Mouse (Mus musculus) skeletal muscle tissue, postnatal 0 days (tissue): ENCODE results near the gene Wfdc6a. TPM values are rescaled to one million over a fixed set of nuclear protein-coding genes. Genes with fewer than 3 reads are reported as not detected.

ENCODE experiments used
- polyA plus RNA-seq: library from polyadenylated mRNA; unstranded; fragments of >200 nt; fragmentation: Nextera tagmentation; extraction: Ambion mirVana; gene quantifications from 2 replicates; pipeline ENCODE4 v1.2.1, GENCODE M21; 2015

Wfdc6a gene
- not detected in 2 replicates for polyA plus RNA-seq

GRCm38 (mm10) chr2:164585025-164585725 is at the start of gene Wfdc6a:
Gene Wfdc6a (minus strand): TSS chr2:164585447.

GRCm38 (mm10) chr2:164613471-164613870 is 28.2 kb upstream of the Wfdc6a start, which contains the start of the genes Wfdc6b and Wfdc8:
Gene Wfdc6b (plus strand): TSS chr2:164613522.
Gene Wfdc8 (minus strand): TSS chr2:164613626.

GRCm38 (mm10) chr2:164593494-164593893 is 8.2 kb upstream of the Wfdc6a start, which contains the start of gene Eppin:
Gene Eppin (minus strand): TSS chr2:164593594.

GRCm38 (mm10) chr2:164573359-164573758 is 11.9 kb downstream of the Wfdc6a start, which contains the start of gene Spint3:
Gene Spint3 (minus strand): TSS chr2:164573459.

GRCm38 (mm10) chr2:164562391-164563188 is 22.7 kb downstream of the Wfdc6a start, which contains the start of gene Wfdc2:
Gene Wfdc2 (plus strand): TSS chr2:164562413.

Other genes with a start within 250 kb of the Wfdc6a start
- gene Slpi, start 196.4 kb downstream of the Wfdc6a start, polyA plus RNA-seq, result 0.78 and 1.5 TPM in 2 replicates
- gene Rbpjl, start 182.3 kb downstream of the Wfdc6a start, polyA plus RNA-seq, result 0.07 and 0.08 TPM in 2 replicates
- 2.3 and 2.8 TPM in 2 replicates for gene Matn4, start 180.3 kb downstream of the Wfdc6a start, polyA plus RNA-seq
- 51.3 and 53.3 TPM in 2 replicates for gene Sdc4, start 141.6 kb downstream of the Wfdc6a start, polyA plus RNA-seq
- gene Sys1, start 128.5 kb downstream of the Wfdc6a start, polyA plus RNA-seq, result 33.6 and 35.7 TPM in 2 replicates
- 12.3 and 14.5 TPM in 2 replicates for gene Gm20458, start 124.5 kb downstream of the Wfdc6a start, polyA plus RNA-seq
- not detected in 2 replicates for gene Trp53tg5, start 111.7 kb downstream of the Wfdc6a start, polyA plus RNA-seq
- gene Dbndd2, start 99.3 kb downstream of the Wfdc6a start, polyA plus RNA-seq, result 9.8 and 10.2 TPM in 2 replicates
- 36.4 and 37.9 TPM in 2 replicates for gene Pigt, start 87.9 kb downstream of the Wfdc6a start, polyA plus RNA-seq
- gene Wfdc2, start 23.0 kb downstream of the Wfdc6a start, polyA plus RNA-seq, result 0.29 and 0.37 TPM in 2 replicates
- gene Spint3, start 12.0 kb downstream of the Wfdc6a start, polyA plus RNA-seq, result not detected in 2 replicates
- not detected in 2 replicates for gene Eppin, start 8.1 kb upstream of the Wfdc6a start, polyA plus RNA-seq
- gene Wfdc6b, start 28.1 kb upstream of the Wfdc6a start, polyA plus RNA-seq, result not detected in 2 replicates
- not detected in 2 replicates for gene Wfdc8, start 28.2 kb upstream of the Wfdc6a start, polyA plus RNA-seq
- gene Wfdc16, start 53.3 kb upstream of the Wfdc6a start, polyA plus RNA-seq, result not detected in 2 replicates
- not detected in 2 replicates for gene Wfdc10, start 70.6 kb upstream of the Wfdc6a start, polyA plus RNA-seq
- not detected in 2 replicates for gene Wfdc9, start 71.1 kb upstream of the Wfdc6a start, polyA plus RNA-seq
- gene Wfdc11, start 88.6 kb upstream of the Wfdc6a start, polyA plus RNA-seq, result not detected in 2 replicates
- 0.21 TPM in 1 of 2 replicates, not detected in the other for gene Wfdc13, start 99.7 kb upstream of the Wfdc6a start, polyA plus RNA-seq
- gene Spint4, start 113.1 kb upstream of the Wfdc6a start, polyA plus RNA-seq, result not detected in 2 replicates
- gene Spint5, start 129.9 kb upstream of the Wfdc6a start, polyA plus RNA-seq, result not detected in 2 replicates
- 0.14 and 0.29 TPM in 2 replicates for gene Wfdc3, start 160.5 kb upstream of the Wfdc6a start, polyA plus RNA-seq
- 51.2 and 54.3 TPM in 2 replicates for gene Dnttip1, start 160.5 kb upstream of the Wfdc6a start, polyA plus RNA-seq
- 67.3 and 77.7 TPM in 2 replicates for gene Ube2c, start 184.5 kb upstream of the Wfdc6a start, polyA plus RNA-seq
- 22,389 and 24,028 TPM in 2 replicates for gene Tnnc2, start 194.5 kb upstream of the Wfdc6a start, polyA plus RNA-seq
- gene Snx21, start 200.4 kb upstream of the Wfdc6a start, polyA plus RNA-seq, result 31.1 and 33.0 TPM in 2 replicates
- 10.2 and 11.7 TPM in 2 replicates for gene Acot8, start 219.4 kb upstream of the Wfdc6a start, polyA plus RNA-seq
- gene Zswim3, start 219.7 kb upstream of the Wfdc6a start, polyA plus RNA-seq, result 2.0 TPM in 2 replicates
- 5.9 and 6.8 TPM in 2 replicates for gene Zswim1, start 237.2 kb upstream of the Wfdc6a start, polyA plus RNA-seq
- gene Spata25, start 243.1 kb upstream of the Wfdc6a start, polyA plus RNA-seq, result not detected in 2 replicates
- gene Ctsa, start 247.4 kb upstream of the Wfdc6a start, polyA plus RNA-seq, result 105 and 116 TPM in 2 replicates
- 56.5 and 63.5 TPM in 2 replicates for gene Neurl2, start 248.0 kb upstream of the Wfdc6a start, polyA plus RNA-seq